Mouse (Mus musculus) MEL (cell line): ENCODE data around the gene Tmem161a.

Experiments used
- CTCF ChIP-seq, 3 experiments: IDR thresholded peaks in 2 of 3; conservative IDR thresholded peaks in 1 of 3; 2 replicates each; pipeline ENCODE4 v1.5.1; 2011 to 2012; ENCODE audit warnings: low read length in 3 of 3, low read depth in 2 of 3, mild to moderate bottlenecking in 2 of 3, improper control_type of control experiment in 1 of 3, inconsistent platforms in 1 of 3, mixed read lengths in 1 of 3, moderate library complexity in 1 of 3; ENCODE audit not compliant: control insufficient read depth in 1 of 3, insufficient read depth in 1 of 3, poor library complexity in 1 of 3, severe bottlenecking in 1 of 3
- EP300 ChIP-seq, 2 experiments: IDR thresholded peaks; 2 replicates each; pipeline ENCODE4 v1.6.1; 2011; ENCODE audit warnings: improper control_type of control experiment in 2 of 2, low read length in 2 of 2, low read depth in 1 of 2, mild to moderate bottlenecking in 1 of 2
- MAX ChIP-seq: IDR thresholded peaks from 2 replicates; pipeline ENCODE4 v1.6.1; 2011; ENCODE audit warnings: low read length, improper control_type of control experiment
- POLR2A ChIP-seq, 2 experiments: IDR thresholded peaks; 2 replicates each; pipeline ENCODE4 v1.6.1; 2011 to 2012; ENCODE audit warnings: low read length in 2 of 2, mild to moderate bottlenecking in 2 of 2, control low read depth in 1 of 2, improper control_type of control experiment in 1 of 2, low read depth in 1 of 2, moderate library complexity in 1 of 2; ENCODE audit not compliant: control insufficient read depth in 1 of 2, insufficient read depth in 1 of 2, poor library complexity in 1 of 2
- SMC3 ChIP-seq: IDR thresholded peaks from 2 replicates; pipeline ENCODE4 v1.6.1; 2011; ENCODE audit warnings: low read depth, low read length, improper control_type of control experiment

DNA sequence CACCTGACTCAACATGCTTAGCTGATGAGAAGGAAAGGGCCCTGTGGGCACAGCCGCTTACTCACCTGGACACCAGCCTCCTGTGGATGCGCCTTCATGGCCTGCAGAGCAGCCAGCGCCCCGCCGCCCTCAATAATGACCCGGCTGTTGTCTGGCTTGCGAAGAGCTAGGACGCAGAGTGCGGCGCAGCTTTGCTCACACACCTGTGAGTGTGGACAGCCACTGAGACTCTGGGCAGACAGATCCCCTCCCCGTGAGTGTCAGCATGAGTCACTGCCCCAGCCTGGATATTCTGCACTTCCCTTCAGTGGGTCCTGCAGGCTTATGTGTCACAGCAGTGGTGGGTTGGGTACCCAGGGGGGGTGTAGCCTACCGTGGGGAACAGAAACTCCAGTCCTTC is 49.9 kb downstream of the Tmem161a start:
- TF ChIP-seq SMC3 (no peak), MAX (no peak), EP300 (IDR thresholded peaks at IDR 0.05; ENCODE audit: low read depth in 1 of 2, low read length in 2 of 2) (no peak), CTCF (IDR thresholded peaks at IDR 0.05 in 2 of 3, conservative IDR thresholded peaks at IDR 0.05 in 1 of 3; ENCODE audit: control insufficient read depth in 1 of 3, insufficient read depth in 1 of 3, low read depth in 2 of 3, low read length in 3 of 3, poor library complexity in 1 of 3, severe bottlenecking in 1 of 3) (no peak), POLR2A (IDR thresholded peaks at IDR 0.05; ENCODE audit: control insufficient read depth in 1 of 2, insufficient read depth in 1 of 2, low read depth in 1 of 2, low read length in 2 of 2, poor library complexity in 1 of 2) (no peak)
